Mouse (Mus musculus): ENCODE data around the gene Mpig6b. TPM values are rescaled to one million over a fixed set of nuclear protein-coding genes. Genes with fewer than 3 reads are reported as not detected.

The Mpig6b gene
- polyA plus RNA-seq (2012; fragmentation: generic; extraction: Trizol), result not detected

DNA sequence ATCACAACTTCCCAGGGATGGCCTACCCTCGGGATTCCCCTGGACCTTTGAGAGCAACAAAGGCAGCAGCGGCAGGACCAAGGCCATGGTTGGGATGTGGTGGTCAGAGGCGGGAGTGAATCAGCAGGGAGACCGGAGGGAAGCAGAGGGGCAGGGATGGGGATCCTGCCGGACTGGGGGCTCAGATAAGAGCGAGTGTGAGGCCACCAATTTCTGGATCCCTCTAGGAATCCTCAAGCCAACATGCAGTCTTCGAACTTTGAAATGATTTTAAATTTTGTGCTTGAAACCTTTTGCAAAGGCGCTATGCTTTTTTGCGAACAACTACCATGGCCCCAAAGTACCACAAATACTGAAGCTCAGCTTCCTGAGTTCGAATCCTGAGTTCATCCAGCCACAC is at the start of gene Mpig6b:
Mpig6b (minus strand) TSS at position 101 of the 400 bp plus-strand sequence.
- no peak within 1 kb of the TSS for H3K4me2 ChIP-seq (ENCODE audit: low read depth)
- H3K4me3 ChIP-seq, result no peak within 1 kb of the TSS
- TF ChIP-seq MYOD1 (IDR thresholded peaks at IDR 0.05; ENCODE audit: control insufficient read depth in 1 of 3, insufficient read length in 2 of 3, low read depth in 2 of 3), result no peak
- TF ChIP-seq MYOG (IDR thresholded peaks at IDR 0.05; ENCODE audit: control insufficient read depth in 1 of 3, insufficient read depth in 1 of 3, insufficient read length in 2 of 3, low read depth in 2 of 3), result no peak
- no peak for TF ChIP-seq USF1 (IDR thresholded peaks at IDR 0.05; ENCODE audit: low read depth)
- TF ChIP-seq SRF (IDR thresholded peaks at IDR 0.05; ENCODE audit: control insufficient read depth, insufficient read length, low read depth), result no peak
- TF ChIP-seq REST (IDR thresholded peaks at IDR 0.05; ENCODE audit: insufficient read depth, insufficient read length), result no peak
- TF ChIP-seq CEBPB (IDR thresholded peaks at IDR 0.05; ENCODE audit: insufficient read depth, poor library complexity, severe bottlenecking), result no peak
- TF ChIP-seq MAX (IDR thresholded peaks at IDR 0.05; ENCODE audit: low read depth), result no peak
- no peak for TF ChIP-seq TCF3 (IDR thresholded peaks at IDR 0.05; ENCODE audit: insufficient read length, low read depth)
- no peak for TF ChIP-seq POLR2A (IDR thresholded peaks at IDR 0.05; ENCODE audit: insufficient read length, low read depth)
- H3K36me3 ChIP-seq (ENCODE audit: control insufficient read depth, insufficient read depth), result no peaks in the 10 kb centered on the region
- H3ac ChIP-seq (ENCODE audit: control insufficient read depth, insufficient read length), result no peak within 1 kb of the TSS
- no peaks in the 10 kb centered on the region for H3K79me2 ChIP-seq (ENCODE audit: control insufficient read depth, insufficient read depth)
- no peaks in the 10 kb centered on the region for H3K27me3 ChIP-seq (ENCODE audit: control insufficient read depth, insufficient read depth, insufficient read length)

DNA sequence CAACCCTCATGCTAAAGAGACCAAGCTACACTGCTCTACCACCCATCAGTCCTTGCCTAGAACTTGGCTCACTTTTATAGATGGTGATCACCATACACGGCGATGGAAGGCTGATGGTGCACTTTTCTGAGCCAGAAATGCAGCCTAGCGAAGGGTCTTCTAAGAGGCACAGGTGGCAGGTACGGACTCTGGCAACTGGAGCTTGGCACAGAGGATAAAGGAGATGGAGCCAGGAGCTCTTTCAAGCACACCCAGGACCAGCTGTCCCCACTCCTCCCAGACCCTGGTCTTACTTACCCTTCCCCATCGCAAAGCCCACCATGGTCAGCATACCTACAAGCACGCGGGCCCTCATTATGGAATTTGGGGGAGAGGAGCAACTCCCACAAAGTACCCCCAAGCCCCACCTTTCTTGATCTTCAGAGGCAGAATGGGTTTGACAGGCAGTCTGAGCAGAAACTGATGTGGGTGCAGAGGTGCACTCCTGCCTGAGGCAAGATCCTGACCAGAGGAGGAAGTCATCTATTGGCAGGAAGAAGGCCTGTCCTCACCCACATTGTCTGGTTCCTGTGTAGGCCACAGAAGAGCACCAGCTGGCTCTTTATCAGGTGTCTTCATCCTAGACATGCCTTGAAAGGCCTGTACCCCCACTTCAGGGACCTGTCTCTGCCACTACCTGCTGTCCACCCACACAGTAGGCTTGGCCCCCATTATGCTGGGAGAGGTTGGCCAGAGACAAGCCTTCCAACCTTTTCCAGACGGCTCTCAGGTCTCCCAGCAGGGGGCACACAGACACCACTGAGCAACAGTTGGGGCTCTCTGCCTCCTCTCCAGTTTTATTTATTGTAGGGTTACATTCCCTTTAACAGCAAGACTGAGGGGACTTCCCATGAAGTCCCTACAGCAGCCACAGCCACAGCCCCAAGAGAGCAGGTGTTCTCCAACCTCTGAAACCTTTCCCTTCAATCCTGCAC is 49.3 kb upstream of the Mpig6b start, which contains the start of gene Ly6g5b:
Ly6g5b (minus strand) TSS at position 383 of the 974 bp plus-strand sequence.
- Histone ChIP-seq H3K4me3 (no peak within 1 kb of the TSS), H3ac (ENCODE audit: control insufficient read depth, insufficient read length) (no peak within 1 kb of the TSS), H3K4me2 (ENCODE audit: low read depth) (no peak within 1 kb of the TSS), H3K79me2 (ENCODE audit: control insufficient read depth, insufficient read depth) (peaks cover 10% of the 10 kb centered on the region), H3K27me3 (ENCODE audit: control insufficient read depth, insufficient read depth, insufficient read length) (no peaks in the 10 kb centered on the region), H3K36me3 (ENCODE audit: control insufficient read depth, insufficient read depth) (peaks cover 13% of the 10 kb centered on the region)
- TF ChIP-seq TCF12 (IDR thresholded peaks at IDR 0.05; ENCODE audit: insufficient read depth, poor library complexity, severe bottlenecking) (no peak), POLR2AphosphoS2 (IDR thresholded peaks at IDR 0.05; ENCODE audit: insufficient read length, low read depth) (peak; percentile 3), REST (IDR thresholded peaks at IDR 0.05; ENCODE audit: insufficient read depth, insufficient read length) (no peak)

DNA sequence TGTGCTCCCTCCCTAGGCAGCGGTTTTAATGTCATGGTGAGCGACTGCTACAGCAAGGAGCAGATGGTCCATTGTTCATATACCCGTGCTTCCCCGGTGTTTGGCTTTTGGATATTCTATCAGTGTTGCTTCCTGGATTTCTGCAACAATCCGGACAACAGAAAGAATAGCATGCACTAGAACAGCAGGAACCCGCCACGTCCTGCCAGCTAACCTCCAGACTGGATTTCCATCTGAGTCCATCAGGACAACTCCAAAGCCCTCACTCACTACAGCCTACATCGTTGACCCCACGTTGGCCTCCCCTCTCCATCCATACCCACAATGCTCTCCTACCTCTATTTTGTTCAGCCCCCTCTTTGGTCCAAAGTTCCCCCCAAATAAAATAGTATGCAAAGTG is 45.8 kb upstream of the Mpig6b start:
- TF ChIP-seq TCF3 (IDR thresholded peaks at IDR 0.05; ENCODE audit: insufficient read length, low read depth) (no peak), POLR2AphosphoS2 (IDR thresholded peaks at IDR 0.05; ENCODE audit: insufficient read length, low read depth) (no peak), USF1 (IDR thresholded peaks at IDR 0.05; ENCODE audit: low read depth) (no peak), MYOG (IDR thresholded peaks at IDR 0.05; ENCODE audit: control insufficient read depth in 1 of 3, insufficient read depth in 1 of 3, insufficient read length in 2 of 3, low read depth in 2 of 3) (no peak), TCF12 (IDR thresholded peaks at IDR 0.05; ENCODE audit: insufficient read depth, poor library complexity, severe bottlenecking) (no peak), MAX (IDR thresholded peaks at IDR 0.05; ENCODE audit: low read depth) (no peak), REST (IDR thresholded peaks at IDR 0.05; ENCODE audit: insufficient read depth, insufficient read length) (no peak), POLR2A (IDR thresholded peaks at IDR 0.05; ENCODE audit: insufficient read length, low read depth) (no peak), E2F4 (IDR thresholded peaks at IDR 0.05; ENCODE audit: insufficient read depth) (no peak), MYOD1 (IDR thresholded peaks at IDR 0.05; ENCODE audit: control insufficient read depth in 1 of 3, insufficient read length in 2 of 3, low read depth in 2 of 3) (no peak), CEBPB (IDR thresholded peaks at IDR 0.05; ENCODE audit: insufficient read depth, poor library complexity, severe bottlenecking) (no peak), SRF (IDR thresholded peaks at IDR 0.05; ENCODE audit: control insufficient read depth, insufficient read length, low read depth) (no peak)
- Histone ChIP-seq H3K79me2 (ENCODE audit: control insufficient read depth, insufficient read depth) (no peaks in the 10 kb centered on the region), H3K36me3 (ENCODE audit: control insufficient read depth, insufficient read depth) (peaks cover 6% of the 10 kb centered on the region), H3K27me3 (ENCODE audit: control insufficient read depth, insufficient read depth, insufficient read length) (no peaks in the 10 kb centered on the region), H3ac (ENCODE audit: control insufficient read depth, insufficient read length) (no peak overlapping the region), H3K4me3 (no peak overlapping the region), H3K4me2 (ENCODE audit: low read depth) (no peak overlapping the region)

DNA sequence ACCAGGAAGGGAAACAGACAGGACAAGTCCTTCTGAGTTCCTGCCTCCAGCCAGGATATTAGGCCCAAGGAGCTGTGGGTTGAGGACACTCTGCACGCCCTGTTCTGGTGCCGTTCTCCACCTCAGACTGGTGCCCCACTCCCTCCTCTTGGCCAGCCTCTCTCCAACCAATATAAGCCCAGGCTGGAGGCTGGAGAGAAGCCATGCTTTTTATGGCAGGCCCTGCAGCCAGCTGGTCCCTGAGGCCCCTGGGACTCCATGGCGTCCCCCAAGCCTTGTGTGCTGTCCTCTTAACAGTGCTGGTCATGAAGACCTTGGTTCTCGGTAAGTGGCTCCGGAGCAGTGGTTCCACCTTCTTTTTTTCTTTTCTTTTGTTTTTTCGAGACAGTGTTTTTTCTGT is 42.1 kb upstream of the Mpig6b start, which contains the start of gene Ly6g5c:
Ly6g5c (plus strand) TSS at position 183 of the 400 bp plus-strand sequence.
- no peaks in the 10 kb centered on the region for H3K79me2 ChIP-seq (ENCODE audit: control insufficient read depth, insufficient read depth)
- H3ac ChIP-seq (ENCODE audit: control insufficient read depth, insufficient read length), result no peak within 1 kb of the TSS
- H3K36me3 ChIP-seq (ENCODE audit: control insufficient read depth, insufficient read depth), result no peaks in the 10 kb centered on the region
- TF ChIP-seq MAX (IDR thresholded peaks at IDR 0.05; ENCODE audit: low read depth) (no peak), POLR2AphosphoS2 (IDR thresholded peaks at IDR 0.05; ENCODE audit: insufficient read length, low read depth) (no peak), MYOD1 (IDR thresholded peaks at IDR 0.05; ENCODE audit: control insufficient read depth in 1 of 3, insufficient read length in 2 of 3, low read depth in 2 of 3) (no peak), TCF12 (IDR thresholded peaks at IDR 0.05; ENCODE audit: insufficient read depth, poor library complexity, severe bottlenecking) (no peak), TCF3 (IDR thresholded peaks at IDR 0.05; ENCODE audit: insufficient read length, low read depth) (no peak), CEBPB (IDR thresholded peaks at IDR 0.05; ENCODE audit: insufficient read depth, poor library complexity, severe bottlenecking) (no peak), SRF (IDR thresholded peaks at IDR 0.05; ENCODE audit: control insufficient read depth, insufficient read length, low read depth) (no peak), REST (IDR thresholded peaks at IDR 0.05; ENCODE audit: insufficient read depth, insufficient read length) (no peak), USF1 (IDR thresholded peaks at IDR 0.05; ENCODE audit: low read depth) (no peak), E2F4 (IDR thresholded peaks at IDR 0.05; ENCODE audit: insufficient read depth) (no peak), MYOG (IDR thresholded peaks at IDR 0.05; ENCODE audit: control insufficient read depth in 1 of 3, insufficient read depth in 1 of 3, insufficient read length in 2 of 3, low read depth in 2 of 3) (no peak), POLR2A (IDR thresholded peaks at IDR 0.05; ENCODE audit: insufficient read length, low read depth) (no peak)
- no peak within 1 kb of the TSS for H3K4me3 ChIP-seq
- H3K27me3 ChIP-seq (ENCODE audit: control insufficient read depth, insufficient read depth, insufficient read length), result no peaks in the 10 kb centered on the region
- H3K4me2 ChIP-seq (ENCODE audit: low read depth), result no peak within 1 kb of the TSS
